Mouse (Mus musculus): ENCODE results near the gene Prdx6b.

GRCm38 (mm10) chr2:80275136-80275535, 17.1 kb upstream of the Prdx6b start:
- TF ChIP-seq FLI1 (IDR thresholded peaks at IDR 0.05; ENCODE audit: low read length) (no peak), GATA1 (IDR thresholded peaks at IDR 0.05; ENCODE audit: borderline replicate concordance, low read length) (no peak)

Measured in megakaryocyte, embryonic 14.5 days (primary cell).